Mouse (Mus musculus) small intestine, adult 2 months (tissue): ENCODE data around the gene Prpf31.

Experiments
- CTCF ChIP-seq: fragments of 200-500 bp; IDR thresholded peaks from 2 replicates; pipeline ENCODE4 v1.5.1; 2012; ENCODE audit warnings: low read depth, mild to moderate bottlenecking, control low read depth, inconsistent platforms, low read length, moderate library complexity, mixed read lengths; ENCODE audit not compliant: insufficient replicate concordance, insufficient read length; ENCODE audit errors: extremely low read depth
- POLR2A ChIP-seq: fragments of 200-500 bp; IDR thresholded peaks from 2 replicates; pipeline ENCODE4 v1.6.1; 2012; ENCODE audit warnings: low read depth, mild to moderate bottlenecking, control low read depth, inconsistent platforms, low read length, moderate library complexity

- no peak for TF ChIP-seq CTCF
- TF ChIP-seq POLR2A: no peak
Observed at GRCm38 (mm10) chr7:3594686-3595085, 35.1 kb upstream of the Prpf31 start.
